Mouse (Mus musculus): Measurements from ENCODE around the gene Zscan10. TPM values are rescaled to one million over a fixed set of nuclear protein-coding genes. Genes with fewer than 3 reads are reported as not detected.
A peak's percentile ranks its signal among the peaks of the same experiment; 100 is the strongest.

Zscan10 gene
- polyA plus RNA-seq (2015; fragmentation: Nextera tagmentation; extraction: Ambion mirVana), result 0.20 and 0.25 TPM in 2 replicates

DNA sequence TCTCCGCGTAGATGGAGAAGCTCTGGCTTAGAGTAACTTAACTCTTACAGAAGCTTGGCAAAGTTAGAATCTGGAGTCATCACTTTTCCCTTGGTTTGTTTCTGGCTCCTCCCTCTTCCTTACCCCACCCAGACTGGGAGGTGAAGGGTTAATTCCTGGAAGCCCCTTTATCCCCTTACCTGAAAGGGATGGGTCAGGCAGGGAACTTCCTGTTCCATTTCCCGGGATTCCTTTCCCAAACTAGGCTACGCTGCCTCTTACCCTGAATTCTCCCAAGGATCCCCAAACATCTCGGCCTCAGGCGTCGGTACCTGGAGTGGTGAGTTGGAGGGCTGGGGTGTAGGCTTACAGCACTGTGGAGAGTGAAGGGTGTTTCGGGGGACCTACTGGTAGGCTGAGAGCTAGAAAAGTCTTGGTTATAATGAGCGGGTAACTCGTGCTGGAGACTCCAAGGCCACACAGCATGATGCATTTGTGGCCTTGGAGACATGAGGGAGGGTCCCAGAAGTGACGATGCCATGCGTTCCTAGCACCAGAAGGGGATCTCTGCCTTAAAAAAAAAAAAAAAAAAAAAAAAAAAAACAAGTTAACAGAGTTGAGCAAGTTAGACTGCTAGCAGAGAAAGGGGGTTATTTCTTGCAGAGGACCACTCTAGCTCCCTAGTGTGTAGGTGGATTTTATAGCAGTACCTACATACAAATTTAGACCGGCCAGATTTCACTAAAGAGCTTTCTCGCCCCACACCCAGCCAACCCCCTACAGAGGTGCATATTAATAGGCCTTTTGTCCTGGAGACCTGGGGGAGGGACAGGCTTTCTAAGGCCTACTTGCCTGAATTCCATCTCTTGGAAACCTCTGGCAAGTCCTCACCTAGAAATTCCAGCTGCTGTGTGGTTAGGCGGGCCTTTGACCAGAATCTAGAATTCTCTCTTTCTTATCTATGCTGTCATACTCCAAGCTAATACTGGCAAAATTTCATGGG, at the start of gene Zscan10:
Gene Zscan10, plus strand, starts transcription at position 216 of the 982 bp plus-strand sequence.
- Histone ChIP-seq H3K9me3 (ENCODE audit: control insufficient read depth, low read length) (no peaks in the 10 kb centered on the region), H3K4me1 (ENCODE audit: control insufficient read depth, insufficient read depth, low read depth, low read length) (peaks cover 3% of the 10 kb centered on the region; the same call in 1 of the 2 replicates), H3K36me3 (ENCODE audit: control insufficient read depth, insufficient read depth, low read length) (no peaks in the 10 kb centered on the region), H3K4me2 (ENCODE audit: low read length) (peak within 1 kb of the TSS; percentile 72), H3K27ac (ENCODE audit: low read depth, low read length) (no peak within 1 kb of the TSS), H3K27me3 (replicated peaks; ENCODE audit: control insufficient read depth, insufficient read depth, low read length) (no peaks in the 10 kb centered on the region), H3K9ac (ENCODE audit: low read depth, low read length) (no peak within 1 kb of the TSS; the same call in 1 of the 2 replicates), H3K4me3 (ENCODE audit: low read length) (no peak within 1 kb of the TSS)
- no peak for ATAC-seq
- 33% methylated on average over 15 of the region's 15 CpGs for WGBS

DNA sequence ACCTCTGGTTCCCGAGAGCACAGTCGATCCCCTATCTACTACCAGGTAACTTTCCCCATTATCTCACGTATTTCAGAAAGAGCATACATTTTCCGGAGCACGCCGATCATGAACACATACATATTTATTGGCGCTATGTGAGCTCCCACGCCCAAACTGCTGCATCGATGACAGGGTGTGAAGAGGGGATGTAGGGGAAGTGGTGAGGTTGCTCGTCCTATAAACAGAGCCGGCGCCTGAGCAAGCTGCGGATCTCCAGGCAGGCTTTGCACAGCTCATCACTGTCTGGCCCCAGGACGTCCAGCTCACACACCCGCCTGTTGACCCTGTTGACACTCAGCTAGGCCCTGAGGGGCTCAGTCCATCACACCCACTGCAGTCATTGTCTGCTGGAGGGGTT, 49.8 kb upstream of the Zscan10 start:
- ATAC-seq, result peak; percentile 16
- peaks cover 8% of the 10 kb centered on the region for H3K36me3 ChIP-seq (ENCODE audit: control insufficient read depth, insufficient read depth, low read length)
- peak overlapping the region; percentile 73 for H3K27ac ChIP-seq (ENCODE audit: low read depth, low read length)
- peak overlapping the region; percentile 68 for H3K4me2 ChIP-seq (ENCODE audit: low read length)
- H3K4me1 ChIP-seq (ENCODE audit: control insufficient read depth, insufficient read depth, low read depth, low read length), result no peaks in the 10 kb centered on the region; the same call in none of the 2 replicates
- H3K4me3 ChIP-seq (ENCODE audit: low read length), result peak overlapping the region; percentile 51
- no peaks in the 10 kb centered on the region for H3K27me3 ChIP-seq (replicated peaks; ENCODE audit: control insufficient read depth, insufficient read depth, low read length)
- H3K9me3 ChIP-seq (ENCODE audit: control insufficient read depth, low read length), result no peaks in the 10 kb centered on the region
- H3K9ac ChIP-seq (ENCODE audit: low read depth, low read length), result peak overlapping the region; percentile 60
- WGBS, result under 1% methylated on average over 15 of the region's 15 CpGs

DNA sequence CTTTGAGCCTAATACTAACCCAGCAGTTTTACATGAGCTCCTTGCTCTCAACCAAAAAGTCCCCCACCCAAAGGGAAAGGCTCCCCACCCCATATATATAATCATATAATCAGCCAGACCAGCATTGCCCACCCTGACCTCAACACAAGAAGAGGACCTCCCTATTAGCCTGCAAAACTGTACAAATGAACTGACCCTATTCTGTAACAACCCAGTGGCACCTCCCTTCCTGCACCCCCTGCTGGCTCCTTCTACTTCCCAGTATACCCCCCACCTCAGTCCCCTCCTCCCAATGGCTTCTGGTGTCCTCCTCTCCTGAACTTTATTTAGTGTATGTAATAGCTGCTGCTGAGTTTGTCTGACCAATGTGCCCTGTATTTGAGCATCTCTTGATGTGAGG, 49.2 kb upstream of the Zscan10 start:
- H3K4me3 ChIP-seq (ENCODE audit: low read length), result peak overlapping the region; percentile 51
- H3K4me1 ChIP-seq (ENCODE audit: control insufficient read depth, insufficient read depth, low read depth, low read length), result no peaks in the 10 kb centered on the region; the same call in none of the 2 replicates
- peak overlapping the region; percentile 68 for H3K4me2 ChIP-seq (ENCODE audit: low read length)
- H3K27me3 ChIP-seq (replicated peaks; ENCODE audit: control insufficient read depth, insufficient read depth, low read length), result no peaks in the 10 kb centered on the region
- no peak overlapping the region; the same call in 1 of the 2 replicates for H3K27ac ChIP-seq (ENCODE audit: low read depth, low read length)
- ATAC-seq, result no peak
- H3K9me3 ChIP-seq (ENCODE audit: control insufficient read depth, low read length), result no peaks in the 10 kb centered on the region
- H3K9ac ChIP-seq (ENCODE audit: low read depth, low read length), result peak overlapping the region; percentile 60
- peaks cover 12% of the 10 kb centered on the region for H3K36me3 ChIP-seq (ENCODE audit: control insufficient read depth, insufficient read depth, low read length)

DNA sequence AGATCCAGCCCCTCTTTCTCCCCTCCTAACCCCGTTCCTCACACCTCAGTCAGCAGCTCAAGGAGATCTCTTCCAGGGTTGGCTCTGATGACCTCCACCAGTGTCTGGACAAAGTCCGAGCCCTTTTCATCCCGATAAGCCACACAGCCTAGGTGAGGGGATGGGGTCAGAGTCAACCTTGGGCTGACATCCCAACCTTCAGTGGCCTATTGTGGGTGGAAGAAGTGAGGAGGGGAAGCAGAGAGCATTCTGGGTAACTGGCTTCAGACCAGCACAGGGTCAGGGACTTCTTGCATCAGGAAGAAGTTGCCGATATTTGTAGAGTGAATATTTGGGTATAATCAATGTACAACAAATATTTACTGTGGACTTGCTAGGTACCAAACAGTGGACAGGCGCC, 48.7 kb upstream of the Zscan10 start:
- ATAC-seq, result no peak
- Histone ChIP-seq H3K36me3 (ENCODE audit: control insufficient read depth, insufficient read depth, low read length) (peaks cover 15% of the 10 kb centered on the region), H3K4me2 (ENCODE audit: low read length) (no peak overlapping the region; the same call in 1 of the 2 replicates), H3K27ac (ENCODE audit: low read depth, low read length) (no peak overlapping the region), H3K27me3 (replicated peaks; ENCODE audit: control insufficient read depth, insufficient read depth, low read length) (no peaks in the 10 kb centered on the region), H3K4me3 (ENCODE audit: low read length) (no peak overlapping the region), H3K9me3 (ENCODE audit: control insufficient read depth, low read length) (no peaks in the 10 kb centered on the region), H3K4me1 (ENCODE audit: control insufficient read depth, insufficient read depth, low read depth, low read length) (no peaks in the 10 kb centered on the region; the same call in none of the 2 replicates), H3K9ac (ENCODE audit: low read depth, low read length) (no peak overlapping the region)
- 61% methylated on average over 5 of the region's 5 CpGs for WGBS

DNA sequence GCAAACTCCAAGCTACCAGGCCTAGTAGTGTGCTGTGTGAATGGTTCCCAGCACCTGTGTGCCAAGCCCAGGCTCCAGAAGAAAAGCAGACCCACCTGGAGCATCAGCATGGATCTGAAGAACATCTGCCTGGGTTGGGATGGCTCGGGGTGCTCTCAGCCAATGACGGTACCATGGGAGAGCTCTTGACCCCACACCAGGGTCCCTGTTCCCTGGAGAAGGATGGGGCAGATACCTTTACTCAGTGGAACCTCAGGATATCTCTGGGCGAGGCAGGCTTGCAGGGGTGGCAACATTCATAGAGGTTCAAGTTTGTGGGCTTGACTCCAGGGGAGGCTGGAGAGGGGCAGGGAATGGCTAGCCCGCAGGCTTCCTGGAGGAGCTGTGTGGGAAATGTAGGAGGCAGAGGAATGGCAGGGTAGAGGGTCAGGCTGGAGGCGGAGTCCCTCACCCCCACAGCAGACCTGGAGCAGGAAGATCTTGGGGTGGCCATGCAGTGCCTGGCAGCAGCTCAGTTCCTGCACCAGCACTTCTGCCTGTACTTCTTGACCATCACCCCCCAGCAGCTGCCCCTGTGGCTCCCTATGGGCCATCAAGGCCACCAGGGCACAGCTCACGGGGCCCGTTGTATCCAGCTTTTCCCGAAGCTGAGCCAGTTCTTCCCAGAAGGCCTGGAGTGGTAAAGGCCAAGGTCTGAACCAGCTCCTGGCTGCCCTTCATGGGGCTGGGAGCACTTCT, 47.6 kb upstream of the Zscan10 start:
- WGBS, result 91% methylated on average over 8 of the region's 8 CpGs
- H3K9me3 ChIP-seq (ENCODE audit: control insufficient read depth, low read length), result no peaks in the 10 kb centered on the region
- H3K4me2 ChIP-seq (ENCODE audit: low read length), result no peak overlapping the region
- ATAC-seq, result no peak
- H3K27me3 ChIP-seq (replicated peaks; ENCODE audit: control insufficient read depth, insufficient read depth, low read length), result no peaks in the 10 kb centered on the region
- H3K27ac ChIP-seq (ENCODE audit: low read depth, low read length), result no peak overlapping the region
- H3K4me3 ChIP-seq (ENCODE audit: low read length), result no peak overlapping the region
- no peak overlapping the region for H3K9ac ChIP-seq (ENCODE audit: low read depth, low read length)
- H3K36me3 ChIP-seq (ENCODE audit: control insufficient read depth, insufficient read depth, low read length), result peaks cover 26% of the 10 kb centered on the region
- H3K4me1 ChIP-seq (ENCODE audit: control insufficient read depth, insufficient read depth, low read depth, low read length), result no peaks in the 10 kb centered on the region; the same call in none of the 2 replicates

DNA sequence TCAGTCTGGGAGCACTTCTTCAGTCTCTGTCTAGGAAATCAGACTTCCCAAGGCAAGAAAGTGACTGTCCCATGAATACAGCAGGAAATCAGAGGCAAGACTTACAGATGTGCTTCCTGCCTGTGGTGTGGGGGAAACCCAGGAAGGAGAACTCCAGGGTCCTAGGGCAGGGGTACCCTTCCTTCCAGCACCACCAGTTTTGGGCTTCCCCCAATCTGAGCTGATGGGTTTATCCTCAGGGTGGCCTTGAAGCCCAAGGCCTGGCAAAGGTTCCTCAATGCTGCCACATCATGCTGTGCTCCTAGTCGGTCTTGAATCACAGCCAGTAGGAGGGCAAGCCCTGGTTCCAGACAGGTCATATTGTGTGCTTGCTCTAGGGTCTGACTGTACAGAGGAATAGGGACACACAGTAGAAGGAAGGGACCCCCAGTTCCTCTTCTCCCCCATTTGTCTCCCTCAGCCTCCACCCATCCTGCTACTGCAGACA, 47.0 kb upstream of the Zscan10 start:
- ATAC-seq, result no peak
- Histone ChIP-seq H3K9ac (ENCODE audit: low read depth, low read length) (no peak overlapping the region), H3K9me3 (ENCODE audit: control insufficient read depth, low read length) (no peaks in the 10 kb centered on the region), H3K27ac (ENCODE audit: low read depth, low read length) (no peak overlapping the region), H3K4me1 (ENCODE audit: control insufficient read depth, insufficient read depth, low read depth, low read length) (no peaks in the 10 kb centered on the region; the same call in none of the 2 replicates), H3K4me3 (ENCODE audit: low read length) (no peak overlapping the region), H3K27me3 (replicated peaks; ENCODE audit: control insufficient read depth, insufficient read depth, low read length) (no peaks in the 10 kb centered on the region), H3K4me2 (ENCODE audit: low read length) (no peak overlapping the region), H3K36me3 (ENCODE audit: control insufficient read depth, insufficient read depth, low read length) (peaks cover 27% of the 10 kb centered on the region)
- 86% methylated on average over 1 of the region's 1 CpGs for WGBS

DNA sequence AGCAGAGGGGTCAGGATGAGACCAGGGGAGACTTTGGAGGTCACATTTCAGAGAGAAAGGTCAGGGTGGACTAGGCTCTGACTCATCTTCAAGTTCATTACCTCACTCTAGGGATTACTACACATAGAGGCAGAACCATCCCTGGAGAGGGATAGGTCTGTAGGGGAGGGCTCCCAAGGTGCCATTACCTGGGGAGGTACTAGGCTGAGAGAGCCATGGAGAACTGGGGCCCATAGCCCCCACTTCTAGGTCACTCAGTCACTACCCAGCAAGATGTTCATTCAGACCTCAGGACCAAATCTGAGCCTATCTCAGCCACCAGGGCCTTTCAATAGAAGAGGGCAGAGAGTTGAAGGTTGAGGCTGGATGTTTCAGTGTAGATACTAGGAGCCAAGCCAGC, 46.3 kb upstream of the Zscan10 start:
- no peak for ATAC-seq
- no peak overlapping the region for H3K4me2 ChIP-seq (ENCODE audit: low read length)
- no peak overlapping the region for H3K9ac ChIP-seq (ENCODE audit: low read depth, low read length)
- no peaks in the 10 kb centered on the region for H3K27me3 ChIP-seq (replicated peaks; ENCODE audit: control insufficient read depth, insufficient read depth, low read length)
- no peak overlapping the region for H3K27ac ChIP-seq (ENCODE audit: low read depth, low read length)
- H3K4me3 ChIP-seq (ENCODE audit: low read length), result no peak overlapping the region
- peaks cover 34% of the 10 kb centered on the region for H3K36me3 ChIP-seq (ENCODE audit: control insufficient read depth, insufficient read depth, low read length)
- H3K4me1 ChIP-seq (ENCODE audit: control insufficient read depth, insufficient read depth, low read depth, low read length), result no peaks in the 10 kb centered on the region; the same call in none of the 2 replicates
- H3K9me3 ChIP-seq (ENCODE audit: control insufficient read depth, low read length), result no peaks in the 10 kb centered on the region

DNA sequence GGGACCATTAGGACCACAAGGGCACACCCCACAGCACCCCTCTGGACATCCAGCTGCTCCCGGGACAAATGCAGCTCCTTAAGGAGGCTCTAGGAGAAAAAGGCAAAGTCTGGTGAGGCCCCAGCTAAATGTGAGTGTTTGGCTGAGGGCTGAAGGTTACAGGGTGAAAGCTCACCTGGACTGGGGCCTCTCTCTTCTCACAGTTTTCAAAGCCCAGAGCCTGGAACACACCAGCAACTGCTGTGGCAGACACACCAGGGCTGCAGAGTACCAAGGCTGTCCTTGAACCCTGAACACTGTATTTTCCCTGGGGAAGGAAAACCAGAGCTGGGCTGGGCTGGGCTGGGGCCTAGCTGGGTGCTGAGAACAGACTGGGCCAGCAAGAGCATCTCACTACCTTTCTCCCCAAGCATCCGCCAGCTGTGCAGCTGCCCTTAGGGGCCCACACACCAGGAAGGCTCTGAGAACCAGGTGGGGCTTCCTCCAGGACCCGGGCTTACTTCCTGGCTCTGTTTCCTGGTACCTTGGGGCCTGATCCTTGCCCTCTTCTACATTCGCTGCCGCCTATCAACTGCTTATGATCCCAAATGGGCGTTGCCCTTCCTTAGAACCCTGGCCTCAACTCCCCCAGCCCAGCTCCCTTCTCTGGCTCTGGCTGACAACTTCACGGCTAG, 45.3 kb upstream of the Zscan10 start:
- H3K4me2 ChIP-seq (ENCODE audit: low read length), result no peak overlapping the region
- no peak overlapping the region for H3K9ac ChIP-seq (ENCODE audit: low read depth, low read length)
- WGBS, result 86% methylated on average over 6 of the region's 7 CpGs
- H3K9me3 ChIP-seq (ENCODE audit: control insufficient read depth, low read length), result no peaks in the 10 kb centered on the region
- ATAC-seq, result no peak
- no peaks in the 10 kb centered on the region for H3K27me3 ChIP-seq (replicated peaks; ENCODE audit: control insufficient read depth, insufficient read depth, low read length)
- H3K36me3 ChIP-seq (ENCODE audit: control insufficient read depth, insufficient read depth, low read length), result peaks cover 35% of the 10 kb centered on the region
- no peaks in the 10 kb centered on the region; the same call in 1 of the 2 replicates for H3K4me1 ChIP-seq (ENCODE audit: control insufficient read depth, insufficient read depth, low read depth, low read length)
- H3K27ac ChIP-seq (ENCODE audit: low read depth, low read length), result no peak overlapping the region
- no peak overlapping the region for H3K4me3 ChIP-seq (ENCODE audit: low read length)

All from hindbrain, embryonic 16.5 days (tissue).